8 mouse cellular contexts compared by ENCODE assay signal in the genomic region with DNA sequence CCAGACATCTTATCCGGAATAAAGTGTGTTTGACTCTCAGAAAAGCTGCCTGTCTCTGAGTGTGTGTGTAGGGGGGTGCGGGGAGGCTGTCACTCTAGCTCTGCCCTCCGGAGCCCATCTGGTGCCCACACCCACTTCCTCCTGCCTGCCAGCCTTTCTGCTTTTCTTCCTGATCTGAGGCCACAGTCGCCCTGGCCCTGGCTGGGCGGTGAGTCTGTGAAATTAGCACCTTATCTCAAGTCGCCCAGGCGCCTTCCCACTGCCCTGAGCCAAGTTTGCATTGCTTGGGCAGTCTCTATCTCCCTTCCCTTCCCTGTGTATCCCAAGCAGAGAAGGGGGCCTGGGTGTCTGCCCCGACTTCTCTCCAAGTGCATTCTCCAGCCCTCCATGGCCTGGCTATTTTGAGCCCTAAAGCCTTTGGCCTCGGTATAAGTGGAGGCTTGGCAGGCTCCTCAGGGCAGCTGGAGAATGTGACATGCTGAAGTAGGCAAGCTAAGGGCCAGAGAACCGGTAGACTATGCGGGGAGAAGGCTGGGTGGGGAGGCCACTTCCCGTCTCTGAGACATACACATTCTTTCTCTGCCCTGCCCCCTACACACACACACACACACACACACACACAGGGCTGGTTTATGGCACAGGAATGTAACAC. TPM values are rescaled to one million over a fixed set of nuclear protein-coding genes. Genes with fewer than 3 reads are reported as not detected.
DNase-seq lines count a peak whose midpoint lies in the region; ATAC-seq lines count a peak whose summit lies in the region.

No protein-coding gene starts in this region.

- no peaks in the 10 kb centered on the region; the same call in 1 of the 2 replicates for H3K27me3 ChIP-seq in embryonic facial prominence, embryonic 15.5 days
- H3K27me3 ChIP-seq in heart, embryonic 15.5 days: no peaks in the 10 kb centered on the region

- peaks cover 69% of the 10 kb centered on the region for H3K4me1 ChIP-seq in embryonic facial prominence, embryonic 15.5 days
- H3K4me1 ChIP-seq in heart, embryonic 15.5 days (replicated peaks): peaks cover 81% of the 10 kb centered on the region

- peaks cover 6% of the 10 kb centered on the region; the same call in 1 of the 2 replicates for H3K36me3 ChIP-seq in embryonic facial prominence, embryonic 15.5 days
- H3K36me3 ChIP-seq in heart, embryonic 15.5 days: no peaks in the 10 kb centered on the region

- H3K27ac ChIP-seq in embryonic facial prominence, embryonic 15.5 days (replicated peaks): peak overlapping the region; percentile 93
- peak overlapping the region; percentile 98 for H3K27ac ChIP-seq in heart, embryonic 15.5 days

- H3K9me3 ChIP-seq in embryonic facial prominence, embryonic 15.5 days (replicated peaks): no peaks in the 10 kb centered on the region
- no peaks in the 10 kb centered on the region for H3K9me3 ChIP-seq in heart, embryonic 15.5 days (replicated peaks)

- no peak overlapping the region for H3K4me3 ChIP-seq in embryonic facial prominence, embryonic 15.5 days (replicated peaks)
- 0 out of 2 replicates have a peak overlapping the region, but pooled peaks have one; percentile 2 for H3K4me3 ChIP-seq in heart, embryonic 15.5 days

- no peak overlapping the region for H3K9ac ChIP-seq in embryonic facial prominence, embryonic 15.5 days
- H3K9ac ChIP-seq in heart, embryonic 15.5 days: peak overlapping the region; percentile 14

- peak; percentile 45 for DNase-seq in embryo, embryonic 10 days (ENCODE audit: low spot score)
- DNase-seq in embryo, embryonic 9.5 days (ENCODE audit: extremely low spot score): no peak
- DNase-seq in adrenal gland, postnatal 10 days: peak; percentile 70
- peak; percentile 67 to 78 for DNase-seq in kidney, postnatal 4 days
- DNase-seq in spleen, postnatal 4 days (ENCODE audit: low spot score in 2 of 2): peak; percentile 91 to 93

- 0 out of 2 replicates have a peak overlapping the region, but pooled peaks have one; percentile 10 for H3K4me2 ChIP-seq in embryonic facial prominence, embryonic 15.5 days (replicated peaks)
- peak overlapping the region; percentile 38 for H3K4me2 ChIP-seq in heart, embryonic 15.5 days

- peak; percentile 45 for ATAC-seq in embryonic facial prominence, embryonic 15.5 days (ENCODE audit: insufficient number of reproducible peaks, low FRiP score, low TSS enrichment, low read depth)
- peak; percentile 86 for ATAC-seq in heart, embryonic 15.5 days (replicated peaks; ENCODE audit: insufficient number of reproducible peaks, insufficient read depth, low FRiP score, low read depth)
- ATAC-seq in megakaryocyte, adult 5-6 weeks (ENCODE audit: poor library complexity, severe bottlenecking): peak; percentile 85

- WGBS in embryonic facial prominence, embryonic 15.5 days: 27% methylated on average over 12 of the region's 12 CpGs
- WGBS in heart, embryonic 15.5 days: 4% methylated on average over 12 of the region's 12 CpGs

RNA-seq across cellular contexts. Expression of a gene that starts 6.0 kb away (rescaled TPM):
- total RNA-seq in adrenal gland, postnatal 10 days (2021): 10 to 100 TPM; 27.3 to 28.2 TPM
- polyA plus RNA-seq in embryonic facial prominence, embryonic 15.5 days (2015; fragmentation: Nextera tagmentation; extraction: Ambion mirVana): 15.1 and 16.6 TPM in 2 replicates
- 11.6 and 16.3 TPM in 2 replicates for polyA plus RNA-seq in heart, embryonic 15.5 days (2015; fragmentation: Nextera tagmentation; extraction: Ambion mirVana)
- total RNA-seq in megakaryocyte, adult 5-6 weeks (2015): 7.2 and 7.9 TPM in 2 replicates
- total RNA-seq in megakaryocyte, adult 5-6 weeks (2017): 8.9 and 9.1 TPM in 2 replicates

RNA-seq across cellular contexts. Expression of a gene that starts 14.4 kb away (rescaled TPM):
- under 1 TPM; 0.45 to 0.67 TPM for total RNA-seq in adrenal gland, postnatal 10 days (2021)
- polyA plus RNA-seq in embryonic facial prominence, embryonic 15.5 days (2015; fragmentation: Nextera tagmentation; extraction: Ambion mirVana): 0.24 and 0.25 TPM in 2 replicates
- not detected in 2 replicates for polyA plus RNA-seq in heart, embryonic 15.5 days (2015; fragmentation: Nextera tagmentation; extraction: Ambion mirVana)
- total RNA-seq in megakaryocyte, adult 5-6 weeks (2015): 0.11 and 0.45 TPM in 2 replicates
- total RNA-seq in megakaryocyte, adult 5-6 weeks (2017): 0.29 TPM in 1 of 2 replicates, not detected in the other

RNA-seq across cellular contexts. Expression of a gene that starts 18.6 kb away (rescaled TPM):
- 100 to 1,000 TPM in 1 of 2 experiments, 10 to 100 TPM in 1; 98.0 to 102 TPM for total RNA-seq in adrenal gland, postnatal 10 days (2021)
- 43.2 and 44.9 TPM in 2 replicates for polyA plus RNA-seq in embryonic facial prominence, embryonic 15.5 days (2015; fragmentation: Nextera tagmentation; extraction: Ambion mirVana)
- 26.6 and 29.0 TPM in 2 replicates for polyA plus RNA-seq in heart, embryonic 15.5 days (2015; fragmentation: Nextera tagmentation; extraction: Ambion mirVana)
- total RNA-seq in megakaryocyte, adult 5-6 weeks (2015): 10.6 and 13.1 TPM in 2 replicates
- total RNA-seq in megakaryocyte, adult 5-6 weeks (2017): 11.4 and 15.8 TPM in 2 replicates

RNA-seq across cellular contexts. Expression of a gene that starts 23.3 kb away (rescaled TPM):
- 10 to 100 TPM; 32.9 to 35.0 TPM for total RNA-seq in adrenal gland, postnatal 10 days (2021)
- polyA plus RNA-seq in embryonic facial prominence, embryonic 15.5 days (2015; fragmentation: Nextera tagmentation; extraction: Ambion mirVana): 50.3 and 52.0 TPM in 2 replicates
- polyA plus RNA-seq in heart, embryonic 15.5 days (2015; fragmentation: Nextera tagmentation; extraction: Ambion mirVana): 34.5 and 38.8 TPM in 2 replicates
- 62.7 and 64.8 TPM in 2 replicates for total RNA-seq in megakaryocyte, adult 5-6 weeks (2015)
- total RNA-seq in megakaryocyte, adult 5-6 weeks (2017): 79.3 and 96.0 TPM in 2 replicates

RNA-seq across cellular contexts. Expression of a gene that starts 31.4 kb away (rescaled TPM):
- 1 to 10 TPM; 6.6 to 7.1 TPM for total RNA-seq in adrenal gland, postnatal 10 days (2021)
- 32.0 and 33.6 TPM in 2 replicates for polyA plus RNA-seq in embryonic facial prominence, embryonic 15.5 days (2015; fragmentation: Nextera tagmentation; extraction: Ambion mirVana)
- 16.6 and 20.0 TPM in 2 replicates for polyA plus RNA-seq in heart, embryonic 15.5 days (2015; fragmentation: Nextera tagmentation; extraction: Ambion mirVana)
- 11.5 and 14.9 TPM in 2 replicates for total RNA-seq in megakaryocyte, adult 5-6 weeks (2015)
- 21.3 and 24.1 TPM in 2 replicates for total RNA-seq in megakaryocyte, adult 5-6 weeks (2017)

Comparison
In these comparisons a context has a peak if more than half of its experiments do, and no peak if none do; other contexts are left out.
1. RNA of a gene that starts 18.6 kb away (total RNA-seq): 98.0 to 102 TPM in adrenal gland, postnatal 10 days; 10.6 to 15.8 TPM in megakaryocyte, adult 5-6 weeks; every median in the first group is over 4 times any median in the second.
2. Peak in every context shown above with its lines, with median percentiles within 50 percentile points of each other: ATAC-seq.